Mouse (Mus musculus): ENCODE data around the gene Htra2. TPM values are rescaled to one million over a fixed set of nuclear protein-coding genes. Genes with fewer than 3 reads are reported as not detected.

The Htra2 gene
- polyA plus RNA-seq, 1 experiment from 2014 or later: 87.8 TPM

DNA sequence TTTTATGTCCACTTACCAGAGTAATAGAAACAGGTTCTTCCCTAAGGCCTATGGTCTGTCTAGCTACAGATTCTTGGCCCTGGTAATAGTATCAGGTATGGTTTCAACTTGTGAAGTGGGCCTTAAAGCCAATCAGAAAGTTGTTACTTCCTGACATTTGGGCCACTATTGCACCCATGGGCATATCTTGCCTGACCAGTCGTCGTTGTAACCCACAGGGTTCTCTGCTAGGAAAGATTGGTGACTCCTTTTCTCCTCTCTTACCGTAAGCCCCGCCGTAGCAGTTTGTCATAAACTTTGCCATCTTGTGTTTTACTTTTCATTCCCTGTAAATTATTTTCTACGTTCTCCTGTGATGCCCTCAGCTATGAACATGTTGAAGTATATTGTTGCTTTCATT lies 35.0 kb downstream of the Htra2 start:
- no peak overlapping the region for H3K4me3 ChIP-seq (ENCODE audit: low read depth, low read length)
- no peaks in the 10 kb centered on the region for H3K36me3 ChIP-seq (ENCODE audit: control insufficient read depth, insufficient read depth, low read length)
- H3K27me3 ChIP-seq (ENCODE audit: control insufficient read depth, insufficient read depth, low read depth, low read length): no peaks in the 10 kb centered on the region; the same call in 1 of the 2 replicates
- H3K4me2 ChIP-seq (ENCODE audit: low read length): no peak overlapping the region
- 94% methylated on average over 6 of the region's 6 CpGs for WGBS
- no peaks in the 10 kb centered on the region for H3K9me3 ChIP-seq (replicated peaks; ENCODE audit: control insufficient read depth, low read length, poor library complexity, severe bottlenecking)
- H3K4me1 ChIP-seq (ENCODE audit: control insufficient read depth, insufficient read depth, low read length): no peaks in the 10 kb centered on the region
- ATAC-seq: no peak
- no peak overlapping the region for H3K9ac ChIP-seq (ENCODE audit: low read depth, low read length)
- no peak overlapping the region for H3K27ac ChIP-seq (ENCODE audit: low read length)

DNA sequence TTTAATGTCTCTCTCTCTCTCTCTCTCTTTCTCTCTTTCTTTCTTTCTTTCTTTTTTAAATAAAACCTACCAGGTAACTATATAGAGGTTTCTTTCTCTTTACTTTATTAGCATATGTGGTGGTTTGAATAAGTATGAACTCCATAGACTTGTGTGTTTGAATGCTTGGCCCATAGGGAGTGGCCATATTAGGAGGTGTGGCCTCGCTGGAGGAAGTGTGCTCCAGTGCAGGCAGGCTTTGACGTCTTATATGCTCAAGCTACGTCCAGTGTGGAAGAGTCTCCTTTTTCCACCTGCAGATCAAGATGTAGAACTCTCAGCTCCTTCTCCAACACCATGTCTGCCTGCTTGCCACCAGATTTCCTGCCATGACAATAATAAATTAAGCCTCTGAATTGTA lies 36.0 kb downstream of the Htra2 start:
- H3K4me2 ChIP-seq (ENCODE audit: low read length): no peak overlapping the region
- H3K4me3 ChIP-seq (ENCODE audit: low read depth, low read length): no peak overlapping the region
- no peak overlapping the region for H3K9ac ChIP-seq (ENCODE audit: low read depth, low read length)
- no peaks in the 10 kb centered on the region; the same call in 1 of the 2 replicates for H3K27me3 ChIP-seq (ENCODE audit: control insufficient read depth, insufficient read depth, low read depth, low read length)
- H3K27ac ChIP-seq (ENCODE audit: low read length): no peak overlapping the region
- WGBS: 74% methylated on average over 3 of the region's 3 CpGs
- H3K36me3 ChIP-seq (ENCODE audit: control insufficient read depth, insufficient read depth, low read length): no peaks in the 10 kb centered on the region
- ATAC-seq: no peak
- no peaks in the 10 kb centered on the region for H3K9me3 ChIP-seq (replicated peaks; ENCODE audit: control insufficient read depth, low read length, poor library complexity, severe bottlenecking)
- no peaks in the 10 kb centered on the region for H3K4me1 ChIP-seq (ENCODE audit: control insufficient read depth, insufficient read depth, low read length)

DNA sequence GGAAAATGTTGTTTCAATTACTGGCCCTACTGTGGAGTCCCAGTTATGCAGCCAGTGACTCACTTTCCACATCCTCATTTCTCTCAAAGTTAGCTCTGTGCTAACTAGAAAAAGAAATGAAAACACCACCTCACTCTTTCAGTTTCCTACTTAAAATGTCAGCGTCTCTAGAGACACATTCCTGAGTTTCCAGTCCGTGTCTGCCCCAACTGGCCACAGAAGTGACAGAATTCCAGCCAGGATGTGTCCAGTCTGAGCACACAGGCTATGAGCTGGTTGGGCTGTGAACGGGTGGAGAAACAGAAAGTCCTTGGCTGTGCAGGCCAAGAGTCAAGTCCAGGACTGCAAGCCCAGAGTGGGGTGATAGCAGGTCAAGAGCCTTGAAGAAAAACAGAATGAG lies 37.9 kb downstream of the Htra2 start:
- Histone ChIP-seq H3K4me2 (ENCODE audit: low read length) (no peak overlapping the region), H3K4me3 (ENCODE audit: low read depth, low read length) (no peak overlapping the region), H3K9ac (ENCODE audit: low read depth, low read length) (no peak overlapping the region), H3K9me3 (replicated peaks; ENCODE audit: control insufficient read depth, low read length, poor library complexity, severe bottlenecking) (no peaks in the 10 kb centered on the region), H3K36me3 (ENCODE audit: control insufficient read depth, insufficient read depth, low read length) (no peaks in the 10 kb centered on the region), H3K4me1 (ENCODE audit: control insufficient read depth, insufficient read depth, low read length) (no peaks in the 10 kb centered on the region), H3K27me3 (ENCODE audit: control insufficient read depth, insufficient read depth, low read depth, low read length) (no peaks in the 10 kb centered on the region), H3K27ac (ENCODE audit: low read length) (no peak overlapping the region)
- no peak for ATAC-seq
- WGBS: 72% methylated on average over 3 of the region's 3 CpGs

DNA sequence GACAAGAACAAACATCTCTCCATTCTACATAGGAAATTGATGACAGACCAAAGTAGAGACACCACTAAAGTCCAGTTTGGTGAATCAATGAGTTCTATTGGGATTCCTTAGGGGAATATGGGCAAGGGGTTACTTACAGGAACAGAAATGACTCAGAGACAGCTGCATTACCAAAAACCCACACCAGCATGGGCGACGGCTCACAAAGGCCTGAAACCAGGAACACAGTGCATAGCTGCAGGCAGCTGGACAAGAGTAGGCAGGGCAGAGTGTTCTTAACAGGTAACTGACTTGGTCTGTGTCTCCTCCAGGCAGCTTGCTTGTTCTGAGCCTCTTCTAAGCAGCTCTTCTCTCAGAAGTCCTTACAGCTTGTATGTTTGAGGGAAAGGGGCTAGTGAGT lies 39.3 kb downstream of the Htra2 start:
- Histone ChIP-seq H3K4me2 (ENCODE audit: low read length) (no peak overlapping the region), H3K4me3 (ENCODE audit: low read depth, low read length) (no peak overlapping the region), H3K36me3 (ENCODE audit: control insufficient read depth, insufficient read depth, low read length) (no peaks in the 10 kb centered on the region), H3K27ac (ENCODE audit: low read length) (no peak overlapping the region), H3K9ac (ENCODE audit: low read depth, low read length) (no peak overlapping the region), H3K9me3 (replicated peaks; ENCODE audit: control insufficient read depth, low read length, poor library complexity, severe bottlenecking) (no peaks in the 10 kb centered on the region), H3K4me1 (ENCODE audit: control insufficient read depth, insufficient read depth, low read length) (no peaks in the 10 kb centered on the region), H3K27me3 (ENCODE audit: control insufficient read depth, insufficient read depth, low read depth, low read length) (no peaks in the 10 kb centered on the region)
- no peak for ATAC-seq
- WGBS: 86% methylated on average over 2 of the region's 2 CpGs

DNA sequence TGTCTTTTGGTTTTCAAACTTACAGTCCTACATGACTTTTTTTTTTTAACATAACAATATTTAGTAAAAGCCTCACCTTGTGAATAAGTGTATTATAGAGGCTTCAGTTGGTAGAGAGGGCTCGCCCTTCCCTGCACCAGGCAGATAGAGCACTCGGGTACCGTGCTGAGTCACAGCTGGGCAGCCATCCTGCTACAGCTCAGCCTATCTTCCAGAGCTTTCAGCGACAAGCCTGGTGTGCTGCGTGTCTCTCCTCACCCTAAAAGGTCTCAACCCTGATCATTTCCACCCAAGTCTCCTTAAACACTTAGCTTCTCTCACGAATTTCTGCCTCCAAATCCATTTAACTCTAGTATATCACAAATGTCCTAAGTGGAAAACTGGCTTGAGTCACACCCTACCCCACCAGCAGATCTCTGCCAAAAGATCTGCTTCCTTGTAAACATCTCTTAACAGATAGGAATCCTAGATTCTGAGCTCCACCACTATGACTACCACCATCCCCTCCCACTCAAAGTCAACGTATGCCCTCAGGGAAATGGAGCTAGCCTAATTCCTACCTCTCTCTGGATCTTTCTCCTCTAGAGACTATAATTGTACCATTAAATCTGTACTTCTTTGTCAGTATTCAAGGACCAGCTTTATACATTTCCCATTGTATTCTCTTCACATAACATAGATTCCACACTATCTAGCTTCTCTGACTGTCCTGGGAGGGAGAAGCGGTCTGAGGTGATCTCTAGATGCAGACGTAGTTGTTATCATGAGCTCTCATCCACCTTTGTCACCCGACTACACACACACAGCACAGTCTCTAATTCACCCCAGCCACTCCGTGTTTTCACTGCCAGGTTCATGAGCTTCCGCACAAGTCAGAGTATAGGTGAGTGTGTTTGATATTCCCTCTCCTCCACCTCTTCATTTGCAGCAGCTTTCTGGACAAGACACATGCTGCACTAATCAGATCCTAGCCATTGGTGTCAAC lies 40.3 kb downstream of the Htra2 start:
- 82% methylated on average over 12 of the region's 12 CpGs for WGBS
- H3K36me3 ChIP-seq (ENCODE audit: control insufficient read depth, insufficient read depth, low read length): no peaks in the 10 kb centered on the region
- ATAC-seq: no peak
- no peak overlapping the region for H3K4me3 ChIP-seq (ENCODE audit: low read depth, low read length)
- no peaks in the 10 kb centered on the region for H3K4me1 ChIP-seq (ENCODE audit: control insufficient read depth, insufficient read depth, low read length)
- H3K27me3 ChIP-seq (ENCODE audit: control insufficient read depth, insufficient read depth, low read depth, low read length): no peaks in the 10 kb centered on the region
- H3K9me3 ChIP-seq (replicated peaks; ENCODE audit: control insufficient read depth, low read length, poor library complexity, severe bottlenecking): no peaks in the 10 kb centered on the region
- H3K27ac ChIP-seq (ENCODE audit: low read length): no peak overlapping the region
- H3K9ac ChIP-seq (ENCODE audit: low read depth, low read length): no peak overlapping the region
- H3K4me2 ChIP-seq (ENCODE audit: low read length): no peak overlapping the region

DNA sequence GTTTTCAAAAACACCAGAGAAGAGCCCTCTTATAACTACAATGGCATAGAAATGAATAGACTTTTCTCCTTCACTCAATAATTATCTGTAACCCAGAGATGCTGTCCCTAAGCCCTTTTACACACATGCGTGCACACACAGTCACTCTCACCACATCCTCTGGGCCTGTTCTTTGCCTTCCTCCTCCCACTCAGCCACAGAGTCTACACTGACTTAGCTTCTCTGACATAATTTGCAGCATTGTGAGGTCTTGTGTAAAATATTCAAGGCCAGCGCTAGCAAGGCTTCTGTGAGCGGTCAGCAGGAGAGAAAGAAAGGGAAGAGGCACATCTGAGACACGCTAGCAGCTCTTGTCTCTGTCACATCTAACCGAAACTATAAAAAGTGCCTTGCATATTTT lies 41.6 kb downstream of the Htra2 start:
- Histone ChIP-seq H3K9ac (ENCODE audit: low read depth, low read length) (no peak overlapping the region), H3K4me3 (ENCODE audit: low read depth, low read length) (no peak overlapping the region), H3K27ac (ENCODE audit: low read length) (no peak overlapping the region), H3K4me2 (ENCODE audit: low read length) (no peak overlapping the region), H3K27me3 (ENCODE audit: control insufficient read depth, insufficient read depth, low read depth, low read length) (no peaks in the 10 kb centered on the region), H3K9me3 (replicated peaks; ENCODE audit: control insufficient read depth, low read length, poor library complexity, severe bottlenecking) (no peaks in the 10 kb centered on the region), H3K36me3 (ENCODE audit: control insufficient read depth, insufficient read depth, low read length) (no peaks in the 10 kb centered on the region), H3K4me1 (ENCODE audit: control insufficient read depth, insufficient read depth, low read length) (no peaks in the 10 kb centered on the region)
- ATAC-seq: no peak
- WGBS: 65% methylated on average over 5 of the region's 5 CpGs

DNA sequence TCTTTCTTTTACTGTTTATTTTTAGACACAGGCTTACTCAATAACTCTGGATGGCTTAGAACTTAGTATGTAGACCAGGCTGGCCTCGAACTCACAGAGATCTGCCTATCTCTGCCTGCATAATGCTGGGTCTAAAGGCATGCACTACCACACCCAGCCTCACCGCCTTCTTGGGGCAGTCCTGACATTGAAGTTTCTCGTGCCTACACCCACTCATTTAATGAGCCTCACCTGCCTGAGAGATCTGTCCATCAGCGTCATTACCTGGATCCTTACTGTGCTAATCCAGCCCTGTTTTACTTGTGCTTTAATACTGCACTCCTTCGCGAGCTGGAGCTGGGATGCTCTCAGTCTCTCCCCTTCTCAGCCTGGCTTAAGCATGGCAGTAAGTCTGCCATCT lies 43.3 kb downstream of the Htra2 start:
- ATAC-seq: no peak
- no peak overlapping the region for H3K4me3 ChIP-seq (ENCODE audit: low read depth, low read length)
- no peaks in the 10 kb centered on the region for H3K36me3 ChIP-seq (ENCODE audit: control insufficient read depth, insufficient read depth, low read length)
- WGBS: 81% methylated on average over 6 of the region's 6 CpGs
- H3K9me3 ChIP-seq (replicated peaks; ENCODE audit: control insufficient read depth, low read length, poor library complexity, severe bottlenecking): no peaks in the 10 kb centered on the region
- H3K9ac ChIP-seq (ENCODE audit: low read depth, low read length): no peak overlapping the region
- H3K4me1 ChIP-seq (ENCODE audit: control insufficient read depth, insufficient read depth, low read length): no peaks in the 10 kb centered on the region
- H3K4me2 ChIP-seq (ENCODE audit: low read length): no peak overlapping the region
- no peak overlapping the region for H3K27ac ChIP-seq (ENCODE audit: low read length)
- H3K27me3 ChIP-seq (ENCODE audit: control insufficient read depth, insufficient read depth, low read depth, low read length): no peaks in the 10 kb centered on the region

DNA sequence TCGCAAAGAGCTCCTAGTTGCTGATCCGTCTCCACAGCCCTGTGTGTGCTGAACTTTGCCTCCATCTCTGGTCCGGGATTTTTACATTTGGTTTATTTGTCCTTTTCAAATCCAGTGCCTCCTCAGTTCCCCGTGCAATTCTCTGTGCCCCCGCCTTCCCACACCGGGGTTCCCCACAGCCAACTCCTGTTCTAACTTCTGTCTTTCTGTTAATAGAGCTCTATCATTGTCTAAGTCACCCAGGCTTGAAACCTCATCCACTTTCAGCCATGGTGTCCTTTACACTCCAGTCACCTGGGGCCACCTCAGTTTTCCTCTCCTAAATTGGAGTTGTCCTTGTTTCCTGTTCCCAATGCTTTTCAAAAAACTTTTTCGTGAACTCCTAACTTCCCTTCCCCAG lies 43.8 kb downstream of the Htra2 start:
- Histone ChIP-seq H3K27me3 (ENCODE audit: control insufficient read depth, insufficient read depth, low read depth, low read length) (no peaks in the 10 kb centered on the region), H3K36me3 (ENCODE audit: control insufficient read depth, insufficient read depth, low read length) (no peaks in the 10 kb centered on the region), H3K4me1 (ENCODE audit: control insufficient read depth, insufficient read depth, low read length) (no peaks in the 10 kb centered on the region), H3K9me3 (replicated peaks; ENCODE audit: control insufficient read depth, low read length, poor library complexity, severe bottlenecking) (no peaks in the 10 kb centered on the region), H3K4me2 (ENCODE audit: low read length) (no peak overlapping the region), H3K4me3 (ENCODE audit: low read depth, low read length) (no peak overlapping the region), H3K27ac (ENCODE audit: low read length) (no peak overlapping the region), H3K9ac (ENCODE audit: low read depth, low read length) (no peak overlapping the region)
- ATAC-seq: no peak
- 85% methylated on average over 7 of the region's 7 CpGs for WGBS

DNA sequence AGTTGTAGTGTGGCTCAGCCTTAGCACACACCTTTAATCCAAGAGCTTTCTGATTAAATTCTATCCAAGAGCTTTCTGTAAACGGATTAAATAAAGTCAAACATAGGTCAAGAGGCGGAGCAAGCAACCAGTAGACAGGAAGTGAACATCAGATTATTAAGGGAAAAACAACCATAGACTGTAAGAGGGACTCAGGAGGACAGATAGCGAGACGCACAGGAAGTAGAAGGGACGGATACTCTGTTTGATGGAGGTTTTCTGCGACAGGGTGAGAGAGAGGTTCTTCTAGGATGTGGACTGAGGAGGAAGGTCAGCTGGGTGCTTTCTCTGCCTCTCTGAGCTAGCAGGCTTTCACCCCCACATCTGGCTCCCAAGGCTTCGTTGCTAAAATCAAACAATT lies 45.1 kb downstream of the Htra2 start:
- no peaks in the 10 kb centered on the region for H3K36me3 ChIP-seq (ENCODE audit: control insufficient read depth, insufficient read depth, low read length)
- H3K4me1 ChIP-seq (ENCODE audit: control insufficient read depth, insufficient read depth, low read length): no peaks in the 10 kb centered on the region
- H3K27me3 ChIP-seq (ENCODE audit: control insufficient read depth, insufficient read depth, low read depth, low read length): no peaks in the 10 kb centered on the region
- no peak overlapping the region for H3K4me2 ChIP-seq (ENCODE audit: low read length)
- H3K9ac ChIP-seq (ENCODE audit: low read depth, low read length): no peak overlapping the region
- ATAC-seq: no peak
- WGBS: 79% methylated on average over 7 of the region's 7 CpGs
- H3K4me3 ChIP-seq (ENCODE audit: low read depth, low read length): no peak overlapping the region
- no peak overlapping the region for H3K27ac ChIP-seq (ENCODE audit: low read length)
- H3K9me3 ChIP-seq (replicated peaks; ENCODE audit: control insufficient read depth, low read length, poor library complexity, severe bottlenecking): no peaks in the 10 kb centered on the region
